Mouse (Mus musculus) olfactory bulb, adult 2 months (tissue): ENCODE measurements around the gene Ptpn3.

ENCODE experiments used
- CTCF ChIP-seq: fragments of 200-500 bp; IDR thresholded peaks from 2 replicates; pipeline ENCODE4 v1.5.1; 2012; ENCODE audit warnings: low read depth, mild to moderate bottlenecking, low read length, moderate library complexity; ENCODE audit not compliant: insufficient read depth
- POLR2A ChIP-seq: fragments of 200-500 bp; IDR thresholded peaks from 2 replicates; pipeline ENCODE4 v1.6.1; 2012; ENCODE audit warnings: mild to moderate bottlenecking, low read depth, low read length, moderate library complexity; ENCODE audit not compliant: insufficient read depth

DNA sequence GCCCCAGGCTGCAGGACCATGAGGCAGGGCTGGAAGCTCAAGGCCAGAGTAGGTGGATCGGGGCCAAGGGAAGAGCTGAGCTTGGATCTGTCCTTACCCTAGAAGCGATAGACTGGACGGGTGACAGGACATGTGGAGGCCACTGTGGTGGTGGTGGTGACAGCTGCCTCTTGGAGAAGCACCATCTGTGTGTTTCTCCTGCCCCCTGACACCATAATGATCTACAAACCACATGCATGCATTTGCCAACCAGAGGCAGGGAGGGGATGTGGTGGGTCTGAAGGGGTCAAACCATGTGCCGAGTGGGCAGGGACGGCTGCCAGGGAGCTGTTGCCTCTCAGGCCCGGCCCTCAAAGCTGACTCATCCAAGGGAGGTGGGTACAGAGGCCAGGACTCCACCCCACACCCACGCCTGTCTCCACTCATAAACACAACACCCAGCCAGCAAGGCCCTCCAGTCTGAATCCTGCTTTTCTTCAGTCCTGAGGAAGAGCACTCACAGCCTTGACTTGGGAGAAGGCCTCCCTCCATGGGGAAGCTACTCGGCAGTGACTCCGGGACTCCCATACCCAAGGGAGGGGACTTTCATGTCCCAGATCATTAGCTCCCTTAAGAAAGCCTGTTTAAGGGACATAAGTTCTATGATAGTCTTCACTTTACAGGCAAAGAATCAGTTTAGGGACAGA, 6.5 kb downstream of the Ptpn3 start:
- TF ChIP-seq CTCF (no peak), POLR2A (no peak)
